Mouse (Mus musculus) embryonic stem cell, embryonic (primary cell): Measurements from ENCODE around the gene Ppid.

Experiments used
- CTCF ChIA-PET, 4 experiments: fragments of 300-600 bp in 2 of 4; fragments of 350-600 bp in 2 of 4; sonication (Branson Sonifier 250); formaldehyde crosslinking; loops; one replicate each; lab custom pipeline; 2022; ENCODE audit warnings: inconsistent platforms in 2 of 4; lab: Charles Lee
- POLR2A ChIA-PET, 4 experiments: fragments of 300-600 bp in 2 of 4; fragments of 350-600 bp in 2 of 4; sonication (Branson Sonifier 250); formaldehyde crosslinking; loops; one replicate each; lab custom pipeline; 2022; ENCODE audit warnings: antibody characterized with exemption in 4 of 4, inconsistent platforms in 1 of 4; lab: Charles Lee

Gene Ppid

GRCm38 (mm10) chr3:79566716-79567691, 24.1 kb upstream of the Ppid start:
- ChIA-PET POLR2A (interaction anchor here (0.6 to 4.4 kb wide), 70 partner anchors 9 to 450 kb away, joined by 3 to 97 read pairs (median 5); partner anchors contain the start of genes Ppid (in 3 of the 4), 4930579G24Rik (in 2 of the 4) and Etfdh (in 2 of the 4)), CTCF (interaction anchor here (0.6 to 3.1 kb wide), 7 partner anchors 20 to 365 kb away, joined by 3 to 15 read pairs (median 4); no protein-coding TSS in a partner anchor)

- POLR2A ChIA-PET, result interaction anchor here (0.5 to 4.4 kb wide), 69 partner anchors 9 to 451 kb away, joined by 3 to 97 read pairs (median 5); partner anchors contain the start of genes Ppid (in 3 of the 4), 4930579G24Rik (in 2 of the 4) and Etfdh (in 1 of the 4)
- CTCF ChIA-PET, result interaction anchor here (0.5 to 3.1 kb wide), 7 partner anchors 10 to 392 kb away, joined by 3 to 15 read pairs (median 3); no protein-coding TSS in a partner anchor
Measured at GRCm38 (mm10) chr3:79567703-79568362, 23.3 kb upstream of the Ppid start, which contains the start of gene Fnip2. Gene Fnip2 (minus strand): TSS chr3:79567796.

GRCm38 (mm10) chr3:79568629-79569350, 22.4 kb upstream of the Ppid start:
- ChIA-PET POLR2A (interaction anchor here (0.5 to 4.4 kb wide), 55 partner anchors 8 to 1652 kb away, joined by 3 to 97 read pairs (median 6); partner anchors contain the start of genes 4930579G24Rik (in 3 of the 4), Etfdh (in 2 of the 4) and Ppid (in 2 of the 4)), CTCF (interaction anchor here (0.6 to 3.1 kb wide), 17 partner anchors 9 to 776 kb away, joined by 3 to 15 read pairs (median 3); partner anchors contain the start of gene 4930579G24Rik (in 1 of the 4))

- ChIA-PET CTCF (interaction anchor here (0.6 to 3.1 kb wide), 10 partner anchors 9 to 777 kb away, joined by 3 to 15 read pairs (median 5); partner anchors contain the start of gene 4930579G24Rik (in 1 of the 4)), POLR2A (interaction anchor here in 3 of 4 experiments (0.6 to 4.4 kb wide), 28 partner anchors 8 to 367 kb away, joined by 3 to 97 read pairs (median 10); partner anchors contain the start of genes Ppid (in 2 of the 3), 4930579G24Rik (in 1 of the 3) and Etfdh (in 1 of the 3))
Measured at GRCm38 (mm10) chr3:79569351-79569681, 21.8 kb upstream of the Ppid start.

- ChIA-PET POLR2A (interaction anchor here in 2 of 4 experiments (0.9 to 2.4 kb wide), 7 partner anchors 9 to 56 kb away, joined by 3 to 8 read pairs (median 4); partner anchors contain the start of genes 4930579G24Rik (in 1 of the 2), Etfdh (in 1 of the 2) and Ppid (in 1 of the 2)), CTCF (interaction anchor here in 1 of 4 experiments (0.7 kb wide), 1 partner anchor 14 kb away, joined by 3 read pairs; no protein-coding TSS in a partner anchor)
Measured at GRCm38 (mm10) chr3:79572399-79572798, 18.7 kb upstream of the Ppid start.

- ChIA-PET POLR2A (interaction anchor here in 2 of 4 experiments (1.5 to 2.4 kb wide), 2 partner anchors 14 to 55 kb away, joined by 3 to 8 read pairs; partner anchors contain the start of genes 4930579G24Rik (in 1 of the 2) and Etfdh (in 1 of the 2)), CTCF (interaction anchor here in 3 of 4 experiments (0.6 to 1.5 kb wide), 4 partner anchors 14 to 631 kb away, joined by 3 to 4 read pairs (median 4); no protein-coding TSS in a partner anchor)
Measured at GRCm38 (mm10) chr3:79573376-79573775, 17.8 kb upstream of the Ppid start.

- ChIA-PET CTCF (interaction anchor here in 2 of 4 experiments (0.6 to 1.5 kb wide), 3 partner anchors 13 to 377 kb away, joined by 3 to 9 read pairs (median 4); no protein-coding TSS in a partner anchor), POLR2A (interaction anchor here in 1 of 4 experiments (0.7 kb wide), 1 partner anchor 28 kb away, joined by 3 read pairs; no protein-coding TSS in a partner anchor)
Measured at GRCm38 (mm10) chr3:79574336-79574735, 16.8 kb upstream of the Ppid start.

GRCm38 (mm10) chr3:79575576-79576467, 15.3 kb upstream of the Ppid start:
- POLR2A ChIA-PET, result interaction anchor here in 3 of 4 experiments (0.7 to 3.8 kb wide), 18 partner anchors 7 to 63 kb away, joined by 3 to 22 read pairs (median 4); partner anchors contain the start of genes Fnip2 (in 3 of the 3), 4930579G24Rik (in 2 of the 3), Etfdh (in 2 of the 3) and Ppid (in 2 of the 3)
- CTCF ChIA-PET, result interaction anchor here in 1 of 4 experiments (1.3 to 1.4 kb wide), 2 partner anchors 11 to 52 kb away, joined by 5 to 6 read pairs; no protein-coding TSS in a partner anchor

- CTCF ChIA-PET, result interaction anchor here in 1 of 4 experiments (1.3 to 1.4 kb wide), 2 partner anchors 10 to 52 kb away, joined by 5 to 6 read pairs; no protein-coding TSS in a partner anchor
- POLR2A ChIA-PET, result interaction anchor here (0.6 to 3.8 kb wide), 15 partner anchors 8 to 53 kb away, joined by 3 to 22 read pairs (median 4); partner anchors contain the start of genes Fnip2 (in 3 of the 4), Ppid (in 2 of the 4), 4930579G24Rik (in 1 of the 4) and Etfdh (in 1 of the 4)
Measured at GRCm38 (mm10) chr3:79576468-79576816, 14.7 kb upstream of the Ppid start.

- POLR2A ChIA-PET, result interaction anchor here (0.5 to 3.8 kb wide), 16 partner anchors 8 to 263 kb away, joined by 3 to 22 read pairs (median 4); partner anchors contain the start of genes Fnip2 (in 3 of the 4), Ppid (in 2 of the 4), 4930579G24Rik (in 1 of the 4) and Etfdh (in 1 of the 4)
Measured at GRCm38 (mm10) chr3:79576865-79577264, 14.3 kb upstream of the Ppid start.

GRCm38 (mm10) chr3:79577606-79578005, 13.5 kb upstream of the Ppid start:
- CTCF ChIA-PET, result interaction anchor here in 2 of 4 experiments (0.7 to 1.3 kb wide), 2 partner anchors 10 to 74 kb away, joined by 3 to 9 read pairs; partner anchors contain the start of gene Fnip2 (in 1 of the 2)
- POLR2A ChIA-PET, result interaction anchor here in 2 of 4 experiments (0.5 to 3.8 kb wide), 7 partner anchors 9 to 264 kb away, joined by 4 to 22 read pairs (median 6); partner anchors contain the start of genes Fnip2 (in 2 of the 2), 4930579G24Rik (in 1 of the 2) and Etfdh (in 1 of the 2)

More at GRCm38 (mm10) chr3:79576865-79577264, 14.3 kb upstream of the Ppid start:
- CTCF ChIA-PET, result interaction anchor here in 1 of 4 experiments (1.3 to 1.4 kb wide), 2 partner anchors 10 to 53 kb away, joined by 5 to 6 read pairs; no protein-coding TSS in a partner anchor

GRCm38 (mm10) chr3:79578164-79578563, 13.0 kb upstream of the Ppid start:
- POLR2A ChIA-PET, result interaction anchor here in 2 of 4 experiments (2.2 to 3.8 kb wide), 2 partner anchors 10 kb away, joined by 10 to 22 read pairs; partner anchors contain the start of gene Fnip2 (in 2 of the 2)
- CTCF ChIA-PET, result interaction anchor here in 1 of 4 experiments (0.8 to 1.3 kb wide), 2 partner anchors 9 to 10 kb away, joined by 3 to 4 read pairs; partner anchors contain the start of gene Fnip2

- POLR2A ChIA-PET, result interaction anchor here in 2 of 4 experiments (1.0 to 1.3 kb wide), 2 partner anchors 11 to 27 kb away, joined by 3 read pairs; partner anchors contain the start of gene Ppid (in 1 of the 2)
- CTCF ChIA-PET, result interaction anchor here in 2 of 4 experiments (0.8 to 1.5 kb wide), 2 partner anchors 25 to 378 kb away, joined by 3 to 4 read pairs; no protein-coding TSS in a partner anchor
Measured at GRCm38 (mm10) chr3:79579891-79580575, 11.1 kb upstream of the Ppid start.
